Mouse (Mus musculus) bone marrow, adult 2 months (tissue): Measurements from ENCODE around the gene Psmb1. TPM values are rescaled to one million over a fixed set of nuclear protein-coding genes. Genes with fewer than 3 reads are reported as not detected.

ENCODE experiments used
- H3K27ac ChIP-seq: fragments of 200-500 bp; 2 replicates; pipeline ENCODE4 v1.5.1; 2012; ENCODE audit warnings: low read depth, mild to moderate bottlenecking, control low read depth, inconsistent platforms, low read length; ENCODE audit not compliant: control insufficient read depth, poor library complexity, insufficient read depth
- H3K4me1 ChIP-seq: fragments of 200-500 bp; 2 replicates; pipeline ENCODE4 v1.6.1; 2011; ENCODE audit warnings: low read length; ENCODE audit not compliant: control insufficient read depth, insufficient read depth
- H3K4me3 ChIP-seq: fragments of 200-500 bp; replicated peaks from 2 replicates; pipeline ENCODE3; 2011; ENCODE audit warnings: mild to moderate bottlenecking, low read depth, low read length, control low read depth; ENCODE audit not compliant: control insufficient read depth
- CTCF ChIP-seq: fragments of 200-500 bp; IDR thresholded peaks from 2 replicates; pipeline ENCODE4 v1.5.1; 2011; ENCODE audit warnings: low read length, control low read depth; ENCODE audit not compliant: control insufficient read depth, insufficient read depth
- POLR2A ChIP-seq: fragments of 200-500 bp; IDR thresholded peaks from 2 replicates; pipeline ENCODE4 v1.6.1; 2011; ENCODE audit warnings: low read depth, mild to moderate bottlenecking, control low read depth, low read length, borderline replicate concordance; ENCODE audit not compliant: control insufficient read depth
- WGBS: fragments of 180-500 bp; shearing (Covaris S2); methylation state at CpG from one replicate; pipeline ENCODE4 v1.1.7; 2018; 5-methylcytosine and 5-hydroxymethylcytosine counted together
- polyA plus RNA-seq: library from polyadenylated mRNA; stranded (reverse); fragments of >200 nt; gene quantifications from 2 replicates; pipeline ENCODE4 v1.2.4, GENCODE M21; 2011; ENCODE audit warnings: low replicate concordance; ENCODE audit not compliant: missing spikeins, insufficient read depth, insufficient read length

The Psmb1 gene
- polyA plus RNA-seq, 1 experiment = 240 TPM

DNA sequence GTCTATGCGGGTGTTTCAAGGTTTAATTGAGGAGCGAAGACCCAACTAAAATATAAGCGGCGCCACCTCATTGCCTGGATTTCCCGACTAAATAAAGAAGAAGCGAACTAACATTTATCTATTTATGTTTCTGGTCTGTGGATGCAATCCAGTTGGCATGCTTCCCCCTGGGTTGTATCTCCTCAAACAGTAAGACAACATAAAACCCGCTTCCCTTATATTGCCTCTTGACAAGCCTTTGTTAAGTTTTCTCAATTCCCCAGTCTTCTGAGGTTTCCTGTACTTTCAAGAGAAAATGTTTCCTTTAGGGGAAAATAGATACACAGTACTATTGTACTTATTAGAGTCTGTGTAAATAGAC lies 818 bp downstream of the Psmb1 start:
- H3K4me3 ChIP-seq = no peak overlapping the region
- TF ChIP-seq CTCF (no peak), POLR2A (no peak)
- peaks cover 1% of the 10 kb centered on the region; the same call in 1 of the 2 replicates for H3K4me1 ChIP-seq
- no peak overlapping the region for H3K27ac ChIP-seq
- WGBS = 54% methylated on average over 7 of the region's 7 CpGs

DNA sequence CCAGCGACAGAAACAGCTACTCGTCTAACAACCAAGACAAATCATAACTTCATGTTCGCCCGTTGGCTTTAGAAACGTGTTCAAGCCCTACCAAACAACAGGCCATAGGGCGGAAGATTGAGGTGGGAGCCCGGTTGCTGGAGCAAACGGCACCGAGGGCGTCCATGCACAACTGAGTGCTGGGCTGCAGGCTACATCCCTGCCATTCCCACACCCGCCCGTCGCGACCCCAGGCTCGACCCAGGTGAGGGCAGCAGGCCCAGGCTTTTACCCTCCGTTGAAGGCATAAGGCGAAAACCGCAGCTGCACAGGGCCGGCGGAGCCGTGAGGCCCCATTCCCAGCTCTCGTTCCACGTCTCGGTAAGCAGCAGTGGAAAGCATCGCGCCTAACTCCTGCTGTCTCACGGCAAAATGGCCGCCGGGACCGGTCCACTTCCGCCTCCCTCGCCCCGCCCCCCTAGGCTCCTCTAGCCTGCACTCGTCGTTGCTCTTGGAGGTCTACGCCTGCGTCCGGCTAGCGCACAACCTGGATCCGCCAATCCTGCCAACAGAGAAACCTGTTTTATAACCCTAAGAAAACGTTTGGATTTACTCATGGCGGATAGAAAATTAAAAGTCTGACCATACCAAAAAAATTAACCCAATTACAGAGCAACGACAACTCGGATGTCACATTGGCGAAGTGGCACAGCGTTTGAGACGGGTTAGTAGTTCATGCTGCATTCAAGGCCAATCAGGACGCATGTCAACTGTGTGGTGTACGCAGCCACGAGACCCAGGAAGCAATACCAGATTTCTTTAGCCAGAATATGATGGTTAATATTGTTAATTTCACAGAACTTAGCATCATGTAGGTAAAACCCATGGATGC lies 1.4 kb downstream of the Psmb1 start:
- peaks cover 1% of the 10 kb centered on the region; the same call in 1 of the 2 replicates for H3K4me1 ChIP-seq
- peak; percentile 89 for TF ChIP-seq POLR2A
- TF ChIP-seq CTCF = 0 out of 2 replicates have a peak, but pooled peaks have one; percentile 1
- H3K27ac ChIP-seq = peak overlapping the region; percentile 91
- H3K4me3 ChIP-seq = peak overlapping the region; percentile 93
- WGBS = under 1% methylated on average over 50 of the region's 50 CpGs

DNA sequence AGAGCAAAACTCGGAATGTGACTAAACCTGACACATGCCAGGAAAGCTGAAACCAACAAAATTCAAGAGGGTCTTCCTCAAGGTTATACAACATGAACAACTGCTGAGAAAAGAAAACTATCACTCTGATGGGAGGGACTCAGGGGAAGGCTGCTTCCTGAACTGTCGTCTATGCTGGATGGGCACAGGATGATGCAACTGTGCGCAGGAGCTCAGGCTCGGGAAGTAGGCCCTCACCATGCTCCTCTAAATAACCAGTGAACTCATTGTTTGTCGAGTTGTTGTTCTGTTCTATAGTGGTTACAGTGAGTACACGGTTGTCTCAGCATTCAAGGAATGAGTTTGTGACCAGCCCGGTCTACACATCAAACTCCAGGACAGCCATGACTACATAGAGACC lies 9.0 kb downstream of the Psmb1 start:
- Histone ChIP-seq H3K4me3 (no peak overlapping the region), H3K27ac (no peak overlapping the region), H3K4me1 (no peaks in the 10 kb centered on the region)
- 80% methylated on average over 7 of the region's 7 CpGs for WGBS
- no peak for TF ChIP-seq CTCF
- no peak for TF ChIP-seq POLR2A

- Histone ChIP-seq H3K4me3 (no peak overlapping the region), H3K4me1 (no peaks in the 10 kb centered on the region), H3K27ac (no peak overlapping the region)
- no peak for TF ChIP-seq POLR2A
- TF ChIP-seq CTCF = no peak
- 81% methylated on average over 4 of the region's 4 CpGs for WGBS
These were observed 26.9 kb downstream of the Psmb1 start for GRCm38 (mm10) chr17:15472671-15473070.

DNA sequence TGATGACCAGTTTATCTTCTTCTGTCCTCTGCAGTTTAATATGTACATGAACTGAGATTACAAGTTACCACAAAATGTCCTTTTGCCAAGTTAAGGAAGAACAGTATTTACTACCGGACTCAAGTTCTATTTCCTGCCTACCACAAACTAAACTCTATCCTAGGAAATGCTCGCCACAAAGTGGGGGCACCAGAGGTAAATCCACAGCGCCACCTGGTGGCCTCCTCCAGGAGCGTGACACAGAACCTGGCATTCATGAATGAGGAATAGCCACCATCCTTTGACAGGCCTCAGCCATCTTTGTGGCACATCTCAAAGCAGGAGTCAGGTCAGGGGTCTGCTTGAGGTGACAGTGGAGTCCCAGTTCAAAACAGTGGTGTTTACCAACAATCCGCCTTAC lies 31.9 kb downstream of the Psmb1 start:
- no peak for TF ChIP-seq POLR2A
- TF ChIP-seq CTCF = peak; percentile 95
- 18% methylated on average over 5 of the region's 5 CpGs for WGBS
- Histone ChIP-seq H3K4me1 (no peaks in the 10 kb centered on the region), H3K27ac (no peak overlapping the region), H3K4me3 (no peak overlapping the region)

DNA sequence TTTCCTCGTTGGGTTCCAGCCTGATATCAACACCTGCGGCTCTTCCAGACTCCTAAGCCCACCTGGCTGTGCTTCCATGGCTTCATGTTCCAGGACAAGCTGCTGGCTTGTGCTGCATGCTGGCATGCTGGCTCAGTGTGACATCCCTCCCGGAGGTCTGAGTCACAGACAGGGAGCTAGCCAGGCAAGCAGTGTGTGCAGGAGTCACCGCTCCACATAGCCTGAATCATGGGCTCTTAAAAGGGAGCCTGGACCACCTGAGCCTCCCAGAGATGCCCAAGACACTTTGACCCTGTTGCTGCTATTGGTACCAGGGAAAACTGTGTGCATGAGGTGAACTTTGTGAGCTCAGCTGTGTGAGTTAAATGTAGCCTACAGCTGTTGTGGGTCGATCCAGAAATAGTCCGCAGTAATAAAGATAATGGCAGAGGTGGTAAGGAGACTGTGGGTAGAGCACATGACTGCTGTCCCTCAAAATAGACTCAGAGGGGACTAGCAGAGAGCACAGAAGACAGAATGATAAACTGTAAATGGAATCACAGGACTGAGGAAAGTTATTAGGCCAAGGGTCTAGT lies 37.5 kb downstream of the Psmb1 start:
- no peaks in the 10 kb centered on the region for H3K4me1 ChIP-seq
- 83% methylated on average over 6 of the region's 6 CpGs for WGBS
- no peak overlapping the region for H3K4me3 ChIP-seq
- TF ChIP-seq CTCF = no peak
- TF ChIP-seq POLR2A = no peak
- no peak overlapping the region for H3K27ac ChIP-seq

DNA sequence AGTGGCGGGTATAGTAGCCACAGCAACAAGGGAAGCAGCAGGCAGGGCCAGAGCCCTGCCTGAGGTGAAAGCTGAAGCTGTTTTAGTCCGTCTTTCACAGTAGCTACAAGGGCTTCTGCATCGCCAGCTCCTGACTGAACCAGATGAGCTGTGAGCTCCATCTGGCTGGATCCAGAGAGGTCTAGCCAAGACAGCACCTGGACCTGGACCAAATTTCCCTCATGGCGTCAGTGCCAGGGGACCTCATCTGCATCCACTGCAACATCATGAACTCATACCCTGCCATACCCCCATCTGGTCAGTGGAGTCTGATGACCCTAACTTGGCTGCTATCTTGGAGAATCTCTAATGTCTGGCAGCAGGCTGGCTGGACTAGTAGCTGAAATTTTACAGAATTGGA lies 39.8 kb downstream of the Psmb1 start:
- no peaks in the 10 kb centered on the region for H3K4me1 ChIP-seq
- WGBS = 83% methylated on average over 4 of the region's 4 CpGs
- H3K27ac ChIP-seq = no peak overlapping the region
- TF ChIP-seq POLR2A = no peak
- no peak for TF ChIP-seq CTCF
- no peak overlapping the region for H3K4me3 ChIP-seq

- TF ChIP-seq POLR2A (no peak), CTCF (no peak)
- H3K4me1 ChIP-seq = no peaks in the 10 kb centered on the region
- 69% methylated on average over 2 of the region's 2 CpGs for WGBS
- H3K27ac ChIP-seq = no peak overlapping the region
- no peak overlapping the region for H3K4me3 ChIP-seq
These were observed 43.0 kb downstream of the Psmb1 start for GRCm38 (mm10) chr17:15456595-15456994.
